Mouse (Mus musculus): ENCODE data around the gene Mylk.

The Mylk gene

GRCm38 (mm10) chr16:34899997-34900396 is 155.0 kb downstream of the Mylk start:
- ATAC-seq (ENCODE audit: insufficient number of reproducible peaks, low FRiP score, low TSS enrichment) = no peak

- ATAC-seq (ENCODE audit: insufficient number of reproducible peaks, low FRiP score, low TSS enrichment) = no peak
Measured at GRCm38 (mm10) chr16:34900471-34900870, 155.5 kb downstream of the Mylk start.

GRCm38 (mm10) chr16:34901031-34901430 is 156.0 kb downstream of the Mylk start:
- ATAC-seq (ENCODE audit: insufficient number of reproducible peaks, low FRiP score, low TSS enrichment) = no peak

- peak; percentile 37; the same call in 1 of the 2 replicates for ATAC-seq (ENCODE audit: insufficient number of reproducible peaks, low FRiP score, low TSS enrichment)
Measured at GRCm38 (mm10) chr16:34901611-34902293, 156.7 kb downstream of the Mylk start.

GRCm38 (mm10) chr16:34902294-34902680 is 157.3 kb downstream of the Mylk start:
- peak; percentile 22; the same call in 1 of the 2 replicates for ATAC-seq (ENCODE audit: insufficient number of reproducible peaks, low FRiP score, low TSS enrichment)

GRCm38 (mm10) chr16:34902761-34903160 is 157.8 kb downstream of the Mylk start:
- ATAC-seq (ENCODE audit: insufficient number of reproducible peaks, low FRiP score, low TSS enrichment) = no peak

- no peak for ATAC-seq (ENCODE audit: insufficient number of reproducible peaks, low FRiP score, low TSS enrichment)
Measured at GRCm38 (mm10) chr16:34904876-34905275, 159.9 kb downstream of the Mylk start.

- no peak for ATAC-seq (ENCODE audit: insufficient number of reproducible peaks, low FRiP score, low TSS enrichment)
Measured at GRCm38 (mm10) chr16:34909437-34909836, 164.4 kb downstream of the Mylk start.

- ATAC-seq (ENCODE audit: insufficient number of reproducible peaks, low FRiP score, low TSS enrichment) = no peak
Measured at GRCm38 (mm10) chr16:34917373-34917900, 172.4 kb downstream of the Mylk start.

GRCm38 (mm10) chr16:34920182-34920581 is 175.2 kb downstream of the Mylk start:
- no peak for ATAC-seq (ENCODE audit: insufficient number of reproducible peaks, low FRiP score, low TSS enrichment)

GRCm38 (mm10) chr16:34920868-34921267 is 175.9 kb downstream of the Mylk start:
- no peak for ATAC-seq (ENCODE audit: insufficient number of reproducible peaks, low FRiP score, low TSS enrichment)

GRCm38 (mm10) chr16:34921319-34921718 is 176.3 kb downstream of the Mylk start:
- ATAC-seq (ENCODE audit: insufficient number of reproducible peaks, low FRiP score, low TSS enrichment) = no peak

GRCm38 (mm10) chr16:34923630-34924029 is 178.6 kb downstream of the Mylk start:
- no peak for ATAC-seq (ENCODE audit: insufficient number of reproducible peaks, low FRiP score, low TSS enrichment)

- ATAC-seq (ENCODE audit: insufficient number of reproducible peaks, low FRiP score, low TSS enrichment) = no peak
Measured at GRCm38 (mm10) chr16:34924324-34924723, 179.3 kb downstream of the Mylk start.

- ATAC-seq (ENCODE audit: insufficient number of reproducible peaks, low FRiP score, low TSS enrichment) = no peak
Measured at GRCm38 (mm10) chr16:34924937-34925618, 180.1 kb downstream of the Mylk start.

GRCm38 (mm10) chr16:34926531-34927435 is 181.8 kb downstream of the Mylk start:
- ATAC-seq (ENCODE audit: insufficient number of reproducible peaks, low FRiP score, low TSS enrichment) = no peak

GRCm38 (mm10) chr16:34929686-34930085 is 184.7 kb downstream of the Mylk start:
- no peak for ATAC-seq (ENCODE audit: insufficient number of reproducible peaks, low FRiP score, low TSS enrichment)

- no peak for ATAC-seq (ENCODE audit: insufficient number of reproducible peaks, low FRiP score, low TSS enrichment)
Measured at GRCm38 (mm10) chr16:34930110-34930509, 185.1 kb downstream of the Mylk start.

GRCm38 (mm10) chr16:34931306-34931705 is 186.3 kb downstream of the Mylk start:
- no peak for ATAC-seq (ENCODE audit: insufficient number of reproducible peaks, low FRiP score, low TSS enrichment)

GRCm38 (mm10) chr16:34933173-34933572 is 188.2 kb downstream of the Mylk start:
- ATAC-seq (ENCODE audit: insufficient number of reproducible peaks, low FRiP score, low TSS enrichment) = no peak

- no peak for ATAC-seq (ENCODE audit: insufficient number of reproducible peaks, low FRiP score, low TSS enrichment)
Measured at GRCm38 (mm10) chr16:34934486-34934885, 189.5 kb downstream of the Mylk start.
